Mouse (Mus musculus): ENCODE data around the gene Alk. TPM values are rescaled to one million over a fixed set of nuclear protein-coding genes. Genes with fewer than 3 reads are reported as not detected.
A peak's percentile ranks its signal among the peaks of the same experiment; 100 is the strongest.

The Alk gene
- polyA plus RNA-seq, 2 experiments = 0.02 to 0.03 TPM

DNA sequence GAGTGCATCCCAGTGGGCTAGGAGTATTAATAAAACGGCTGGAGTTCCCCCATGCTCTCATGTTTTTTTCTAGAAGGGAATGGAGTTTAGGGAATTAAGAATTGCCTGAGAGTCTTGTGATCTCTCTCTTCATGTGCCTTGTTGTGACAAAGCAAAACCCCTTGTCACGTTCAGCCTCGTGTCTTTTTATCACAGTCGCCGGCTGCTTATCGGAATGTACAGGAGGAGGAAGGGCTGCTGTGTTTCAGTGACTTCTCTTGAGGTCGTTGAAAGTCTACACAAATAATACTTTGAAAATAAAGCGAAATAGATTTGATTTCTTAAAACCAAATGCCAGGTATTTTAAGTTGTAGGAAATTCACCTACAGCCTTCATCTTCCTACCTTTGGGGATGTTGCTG is 740.4 kb downstream of the Alk start:
- Histone ChIP-seq H3K27ac (no peak overlapping the region), H3K4me1 (replicated peaks; ENCODE audit: control insufficient read depth in 2 of 2, insufficient read depth in 2 of 2, low read length in 1 of 2) (no peaks in the 10 kb centered on the region), H3K4me2 (ENCODE audit: low read depth) (no peak overlapping the region), H3K9ac (replicated peaks) (no peak overlapping the region), H3K36me3 (replicated peaks; ENCODE audit: control insufficient read depth, insufficient read depth, low read depth) (no peaks in the 10 kb centered on the region), H3K27me3 (ENCODE audit: control insufficient read depth, insufficient read depth, low read length) (no peaks in the 10 kb centered on the region), H3K9me3 (ENCODE audit: control insufficient read depth, low read length) (no peaks in the 10 kb centered on the region), H3K4me3 (ENCODE audit: insufficient read depth in 1 of 2, low read depth in 2 of 2, low read length in 2 of 2) (no peak overlapping the region)
- no peak for DNase-seq (ENCODE audit: low read depth in 3 of 3, low spot score in 3 of 3)
- TF ChIP-seq EP300 (IDR thresholded peaks at IDR 0.05; ENCODE audit: low read depth) (no peak), CTCF (IDR thresholded peaks at IDR 0.05; ENCODE audit: low read depth) (no peak)
- no peak for ATAC-seq (ENCODE audit: insufficient read depth)
- WGBS (ENCODE audit: insufficient replicate concordance) = 61% methylated on average over 8 of the region's 8 CpGs

DNA sequence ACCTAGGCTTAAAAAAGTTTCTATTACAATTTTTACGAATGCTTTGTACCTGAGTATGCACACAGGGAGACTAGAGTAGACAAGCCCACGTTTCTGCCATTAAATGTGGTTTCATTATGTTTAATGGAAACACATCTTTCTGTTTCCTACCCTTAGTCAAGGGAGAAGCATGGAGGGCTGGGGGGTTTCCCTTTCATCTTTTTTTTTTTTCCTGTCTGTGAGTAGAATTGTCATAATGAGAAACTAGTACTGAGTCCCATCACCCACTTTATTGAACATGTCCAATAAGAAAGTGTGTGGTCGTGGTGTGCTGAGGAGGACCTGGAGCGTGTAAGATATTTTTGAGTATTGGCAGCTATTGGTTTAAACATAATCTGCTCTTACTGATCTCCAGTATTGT is 741.5 kb downstream of the Alk start:
- H3K36me3 ChIP-seq (replicated peaks; ENCODE audit: control insufficient read depth, insufficient read depth, low read depth) = no peaks in the 10 kb centered on the region
- no peak for TF ChIP-seq CTCF (IDR thresholded peaks at IDR 0.05; ENCODE audit: low read depth)
- TF ChIP-seq EP300 (IDR thresholded peaks at IDR 0.05; ENCODE audit: low read depth) = no peak
- no peaks in the 10 kb centered on the region for H3K9me3 ChIP-seq (ENCODE audit: control insufficient read depth, low read length)
- no peak overlapping the region for H3K4me2 ChIP-seq (ENCODE audit: low read depth)
- no peak overlapping the region for H3K27ac ChIP-seq
- ATAC-seq (ENCODE audit: insufficient read depth) (no peak), DNase-seq (ENCODE audit: low read depth in 3 of 3, low spot score in 3 of 3) (no peak)
- no peak overlapping the region for H3K9ac ChIP-seq (replicated peaks)
- WGBS (ENCODE audit: insufficient replicate concordance) = 48% methylated on average over 4 of the region's 4 CpGs
- no peaks in the 10 kb centered on the region for H3K4me1 ChIP-seq (replicated peaks; ENCODE audit: control insufficient read depth in 2 of 2, insufficient read depth in 2 of 2, low read length in 1 of 2)
- H3K27me3 ChIP-seq (ENCODE audit: control insufficient read depth, insufficient read depth, low read length) = no peaks in the 10 kb centered on the region
- H3K4me3 ChIP-seq (ENCODE audit: insufficient read depth in 1 of 2, low read depth in 2 of 2, low read length in 2 of 2) = no peak overlapping the region

DNA sequence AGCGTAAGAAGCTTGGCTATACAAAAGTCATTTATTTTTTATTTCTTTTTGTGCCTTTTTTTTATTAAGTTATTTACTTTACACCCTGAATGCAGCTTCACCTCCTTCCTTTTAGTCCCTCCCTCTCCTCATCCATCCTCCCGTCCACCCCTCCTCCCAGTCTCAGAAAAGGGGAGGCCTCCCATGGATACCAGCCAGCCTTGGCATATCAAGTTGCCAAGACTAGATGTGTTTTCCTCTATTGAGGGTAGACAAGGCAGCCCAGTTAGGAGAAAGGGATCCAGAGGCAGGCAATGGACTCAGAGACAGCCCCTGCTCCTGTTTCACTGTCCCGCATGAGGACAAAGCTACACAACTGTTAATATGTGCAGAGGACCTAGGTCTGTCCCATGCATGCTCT is 742.2 kb downstream of the Alk start:
- Histone ChIP-seq H3K36me3 (replicated peaks; ENCODE audit: control insufficient read depth, insufficient read depth, low read depth) (no peaks in the 10 kb centered on the region), H3K27ac (no peak overlapping the region), H3K4me3 (ENCODE audit: insufficient read depth in 1 of 2, low read depth in 2 of 2, low read length in 2 of 2) (no peak overlapping the region), H3K27me3 (ENCODE audit: control insufficient read depth, insufficient read depth, low read length) (no peaks in the 10 kb centered on the region), H3K4me2 (ENCODE audit: low read depth) (no peak overlapping the region), H3K9me3 (ENCODE audit: control insufficient read depth, low read length) (no peaks in the 10 kb centered on the region), H3K9ac (replicated peaks) (no peak overlapping the region), H3K4me1 (replicated peaks; ENCODE audit: control insufficient read depth in 2 of 2, insufficient read depth in 2 of 2, low read length in 1 of 2) (no peaks in the 10 kb centered on the region)
- WGBS (ENCODE audit: insufficient replicate concordance) = 75% methylated on average over 3 of the region's 3 CpGs
- TF ChIP-seq EP300 (IDR thresholded peaks at IDR 0.05; ENCODE audit: low read depth) = no peak
- TF ChIP-seq CTCF (IDR thresholded peaks at IDR 0.05; ENCODE audit: low read depth) = no peak
- ATAC-seq (ENCODE audit: insufficient read depth) = no peak
- no peak for DNase-seq (ENCODE audit: low read depth in 3 of 3, low spot score in 3 of 3)

DNA sequence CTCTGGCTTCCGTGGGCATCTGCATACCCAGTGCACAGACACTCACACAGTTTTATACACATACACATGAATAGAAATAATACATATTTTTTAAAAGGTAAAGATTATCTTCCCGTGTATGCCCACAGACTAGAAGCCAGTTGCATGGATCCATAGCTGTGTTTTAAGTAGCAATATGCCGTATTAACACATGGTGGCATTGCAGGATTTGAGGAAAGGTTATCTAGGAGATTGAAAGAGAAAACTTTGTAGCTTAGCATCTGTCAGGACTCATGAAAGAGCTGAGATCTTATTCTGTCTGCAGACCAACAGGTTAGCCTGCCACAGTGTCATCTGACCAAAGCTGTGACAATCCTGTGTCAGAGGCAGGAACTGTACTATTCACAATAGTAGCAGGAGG is 772.5 kb downstream of the Alk start:
- Histone ChIP-seq H3K9ac (replicated peaks) (no peak overlapping the region), H3K4me3 (ENCODE audit: insufficient read depth in 1 of 2, low read depth in 2 of 2, low read length in 2 of 2) (no peak overlapping the region), H3K27me3 (ENCODE audit: control insufficient read depth, insufficient read depth, low read length) (no peaks in the 10 kb centered on the region), H3K27ac (no peak overlapping the region), H3K36me3 (replicated peaks; ENCODE audit: control insufficient read depth, insufficient read depth, low read depth) (no peaks in the 10 kb centered on the region), H3K9me3 (ENCODE audit: control insufficient read depth, low read length) (no peaks in the 10 kb centered on the region), H3K4me1 (replicated peaks; ENCODE audit: control insufficient read depth in 2 of 2, insufficient read depth in 2 of 2, low read length in 1 of 2) (no peaks in the 10 kb centered on the region), H3K4me2 (ENCODE audit: low read depth) (no peak overlapping the region)
- TF ChIP-seq CTCF (IDR thresholded peaks at IDR 0.05; ENCODE audit: low read depth) (no peak), EP300 (IDR thresholded peaks at IDR 0.05; ENCODE audit: low read depth) (no peak)
- WGBS (ENCODE audit: insufficient replicate concordance) = 44% methylated on average over 3 of the region's 3 CpGs
- ATAC-seq (ENCODE audit: insufficient read depth) = no peak
- DNase-seq (ENCODE audit: low read depth in 3 of 3, low spot score in 3 of 3) = no peak

GRCm38 (mm10) chr17:71828647-71829414 is 775.6 kb downstream of the Alk start:
- H3K36me3 ChIP-seq (replicated peaks; ENCODE audit: control insufficient read depth, insufficient read depth, low read depth) = no peaks in the 10 kb centered on the region
- H3K27me3 ChIP-seq (ENCODE audit: control insufficient read depth, insufficient read depth, low read length) = no peaks in the 10 kb centered on the region
- no peak overlapping the region for H3K4me2 ChIP-seq (ENCODE audit: low read depth)
- no peak overlapping the region for H3K9ac ChIP-seq (replicated peaks)
- DNase-seq (ENCODE audit: low read depth in 3 of 3, low spot score in 3 of 3) (no peak), ATAC-seq (ENCODE audit: insufficient read depth) (peak; percentile 26; the same call in 1 of the 2 replicates)
- H3K4me1 ChIP-seq (replicated peaks; ENCODE audit: control insufficient read depth in 2 of 2, insufficient read depth in 2 of 2, low read length in 1 of 2) = no peaks in the 10 kb centered on the region
- H3K27ac ChIP-seq = no peak overlapping the region
- 43% methylated on average over 12 of the region's 12 CpGs for WGBS (ENCODE audit: insufficient replicate concordance)
- H3K9me3 ChIP-seq (ENCODE audit: control insufficient read depth, low read length) = no peaks in the 10 kb centered on the region
- H3K4me3 ChIP-seq (ENCODE audit: insufficient read depth in 1 of 2, low read depth in 2 of 2, low read length in 2 of 2) = no peak overlapping the region
- no peak for TF ChIP-seq CTCF (IDR thresholded peaks at IDR 0.05; ENCODE audit: low read depth)
- TF ChIP-seq EP300 (IDR thresholded peaks at IDR 0.05; ENCODE audit: low read depth) = no peak

All from liver, embryonic 14.5 days (tissue).